Mouse (Mus musculus) kidney, adult 11 months (tissue): ENCODE data around the gene Adh7.

Experiments
- DNase-seq: peaks from one replicate; pipeline ENCODE4 v3.0.0; 2022

The Adh7 gene

DNA sequence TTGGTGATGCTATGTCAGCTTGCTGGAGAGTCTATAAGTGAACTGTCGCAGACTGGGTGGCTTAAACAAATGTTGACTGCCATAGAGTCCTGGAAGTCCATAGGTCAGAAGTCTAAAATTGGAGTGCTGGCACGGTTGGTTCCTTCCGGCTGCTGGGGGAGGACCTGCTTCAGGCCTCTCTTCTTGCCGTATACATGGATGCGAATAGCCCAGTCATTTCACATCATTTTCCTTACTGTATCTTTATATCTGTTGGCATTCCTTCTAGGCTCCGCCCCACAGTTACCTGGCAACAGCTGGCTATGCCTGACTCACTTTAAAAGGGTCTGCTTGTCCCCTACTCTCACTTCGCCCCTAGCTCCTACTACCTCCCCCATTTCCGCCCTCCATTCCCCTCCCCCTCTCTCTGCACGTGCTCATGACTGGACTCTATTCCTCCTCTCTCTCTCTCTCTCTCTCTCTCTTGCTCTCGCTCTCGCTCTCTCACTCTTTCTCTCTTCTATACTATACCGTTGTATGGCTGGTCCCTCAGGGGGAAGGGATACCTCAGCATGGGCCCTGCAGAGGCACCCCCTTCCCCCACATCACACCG lies 6.9 kb downstream of the Adh7 start:
- no peak for DNase-seq

DNA sequence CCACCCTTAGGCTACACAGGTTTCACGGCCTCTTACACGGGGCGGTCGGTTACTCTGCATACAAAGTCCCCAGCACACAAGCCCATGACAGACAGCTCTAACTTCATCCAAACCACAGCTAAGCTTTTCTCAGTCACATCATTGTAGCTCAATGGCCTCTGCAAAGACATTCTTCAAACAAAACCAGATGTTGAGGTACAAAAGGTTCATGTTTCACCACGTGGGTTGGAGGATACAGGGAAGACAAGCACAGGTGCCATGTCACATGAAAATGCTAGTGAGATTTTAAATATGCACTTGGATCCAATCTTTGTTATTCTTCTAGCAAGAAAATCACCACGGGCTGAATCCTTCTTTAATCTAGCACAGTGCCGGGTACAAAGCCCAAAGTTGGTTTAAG lies 7.8 kb downstream of the Adh7 start:
- no peak for DNase-seq

DNA sequence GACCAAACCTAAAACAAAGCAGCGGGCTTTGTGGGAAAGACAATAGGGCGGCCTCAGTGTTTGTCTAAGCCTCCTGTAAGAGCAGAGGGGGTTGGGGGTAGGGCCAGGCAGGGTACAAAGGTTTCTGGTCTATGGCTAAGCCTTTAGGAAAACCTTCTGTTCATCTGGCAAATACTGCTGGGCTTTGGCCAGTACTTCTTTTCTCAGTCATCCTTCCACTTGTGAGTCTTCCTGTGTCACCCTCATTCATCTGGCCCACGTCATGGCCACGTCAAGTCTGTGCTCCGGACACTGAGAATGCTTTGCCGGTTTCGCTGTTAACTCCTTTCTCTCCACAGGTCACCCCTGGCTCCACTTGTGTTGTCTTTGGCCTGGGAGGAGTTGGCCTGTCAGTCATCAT lies 8.3 kb downstream of the Adh7 start:
- peak; percentile 39 for DNase-seq

DNA sequence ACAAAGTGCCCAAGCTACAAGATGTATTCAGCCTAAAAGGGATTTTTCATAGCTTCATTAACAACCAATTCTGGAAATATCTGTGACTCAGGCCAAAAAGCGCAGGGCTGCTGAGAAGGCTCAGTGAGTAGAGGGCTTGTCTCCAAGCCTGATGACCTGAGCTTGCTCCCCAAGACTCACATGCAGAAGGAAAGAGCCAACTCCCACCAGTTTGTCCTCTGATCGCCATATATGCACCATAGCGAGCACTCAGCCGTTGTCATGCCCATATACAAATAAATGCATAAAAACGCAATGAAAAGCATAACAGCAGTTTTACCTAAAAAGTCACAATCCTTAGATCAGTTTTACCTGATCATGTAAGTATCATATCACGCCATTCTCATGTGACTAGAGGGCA lies 8.9 kb downstream of the Adh7 start:
- no peak for DNase-seq

DNA sequence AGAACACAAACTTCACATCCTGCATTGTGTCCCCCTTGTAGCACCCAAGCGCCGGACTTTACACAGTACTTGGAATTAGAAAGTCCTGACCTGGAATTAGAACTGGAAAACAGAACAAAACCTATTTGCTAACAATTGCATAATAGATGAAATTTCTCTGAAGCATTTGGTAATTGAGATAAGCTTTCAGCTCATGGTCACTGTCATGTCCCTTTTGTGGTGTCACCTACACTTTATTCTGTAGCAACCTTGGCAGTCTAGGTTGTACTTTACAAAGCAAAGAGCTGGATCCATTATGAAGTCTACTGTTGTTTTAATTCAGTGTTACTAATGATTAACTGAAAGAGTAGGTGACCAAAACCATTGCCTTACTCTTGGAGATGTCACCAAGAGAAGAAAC lies 9.5 kb downstream of the Adh7 start:
- DNase-seq = no peak

DNA sequence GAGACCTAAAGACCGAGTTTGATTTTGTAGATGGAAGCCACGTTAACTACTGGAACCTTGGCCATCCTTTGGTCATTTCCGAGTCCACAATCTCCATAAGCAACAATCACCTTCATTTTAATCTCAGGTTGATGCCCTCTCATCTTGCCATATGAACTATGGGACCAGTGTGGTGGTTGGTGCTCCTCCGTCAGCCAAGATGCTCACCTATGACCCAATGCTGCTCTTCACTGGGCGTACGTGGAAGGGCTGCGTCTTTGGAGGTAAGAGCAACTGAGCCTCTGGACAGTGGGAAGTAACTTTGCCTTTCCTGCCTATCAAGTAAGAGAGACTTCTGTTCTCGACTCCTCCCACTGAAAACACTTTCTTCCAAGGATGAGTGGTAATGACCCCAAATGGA lies 10.2 kb downstream of the Adh7 start:
- no peak for DNase-seq

DNA sequence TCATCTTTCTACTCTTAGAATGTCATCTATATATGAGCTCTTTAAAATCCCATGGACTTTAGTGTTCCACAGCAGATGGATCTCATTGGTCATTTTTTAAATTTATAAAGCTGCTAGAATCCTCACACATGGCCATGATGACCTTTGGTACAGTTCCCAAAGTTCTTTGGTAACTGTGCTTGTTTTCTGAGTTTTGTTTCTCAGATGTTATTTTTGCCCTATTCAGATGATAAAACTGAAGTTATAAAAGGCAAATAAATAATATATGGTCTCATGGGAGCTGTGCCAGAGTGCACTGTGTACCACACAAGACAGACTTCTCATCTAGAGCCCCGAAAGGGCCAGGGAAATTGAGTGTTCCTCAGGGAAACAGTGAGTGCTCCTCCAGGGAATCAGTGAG lies 11.9 kb downstream of the Adh7 start:
- no peak for DNase-seq

DNA sequence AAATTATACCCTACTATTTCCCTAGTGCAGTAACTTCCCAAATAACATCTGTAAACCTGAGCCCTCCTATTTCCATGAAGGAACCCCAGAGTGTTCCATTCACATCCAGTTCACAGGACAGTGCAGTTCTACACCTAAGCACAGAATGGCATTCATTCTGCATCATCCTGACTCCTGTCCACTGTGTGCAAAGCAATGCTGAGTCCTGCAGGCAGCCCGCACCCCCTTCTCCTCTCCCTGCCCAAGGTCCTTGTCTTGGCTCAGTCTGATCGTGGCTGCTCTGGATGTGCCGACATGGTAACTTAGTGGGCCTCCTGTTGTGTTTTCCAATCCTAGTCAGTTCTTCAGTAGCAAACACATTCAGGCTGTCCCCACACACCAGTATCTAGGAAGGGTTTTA lies 12.7 kb downstream of the Adh7 start:
- DNase-seq = no peak

DNA sequence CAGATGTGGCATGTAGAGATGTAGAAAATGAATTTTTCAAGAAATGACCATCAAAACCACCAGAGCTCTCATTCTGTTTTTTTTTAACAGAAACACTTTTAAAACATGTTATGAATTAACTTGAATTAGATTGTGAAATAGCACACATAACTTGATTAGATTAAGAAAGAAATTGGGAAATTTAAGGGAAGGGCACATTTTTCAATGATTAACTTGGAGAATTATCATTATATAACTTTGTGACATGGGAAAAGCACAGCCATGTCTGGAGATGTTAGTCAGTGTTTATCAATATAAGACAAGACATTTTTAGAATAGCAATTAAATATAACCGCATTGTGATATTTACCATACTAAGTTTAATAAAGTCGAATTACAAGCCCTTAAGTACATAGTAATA lies 14.0 kb downstream of the Adh7 start:
- DNase-seq = no peak

DNA sequence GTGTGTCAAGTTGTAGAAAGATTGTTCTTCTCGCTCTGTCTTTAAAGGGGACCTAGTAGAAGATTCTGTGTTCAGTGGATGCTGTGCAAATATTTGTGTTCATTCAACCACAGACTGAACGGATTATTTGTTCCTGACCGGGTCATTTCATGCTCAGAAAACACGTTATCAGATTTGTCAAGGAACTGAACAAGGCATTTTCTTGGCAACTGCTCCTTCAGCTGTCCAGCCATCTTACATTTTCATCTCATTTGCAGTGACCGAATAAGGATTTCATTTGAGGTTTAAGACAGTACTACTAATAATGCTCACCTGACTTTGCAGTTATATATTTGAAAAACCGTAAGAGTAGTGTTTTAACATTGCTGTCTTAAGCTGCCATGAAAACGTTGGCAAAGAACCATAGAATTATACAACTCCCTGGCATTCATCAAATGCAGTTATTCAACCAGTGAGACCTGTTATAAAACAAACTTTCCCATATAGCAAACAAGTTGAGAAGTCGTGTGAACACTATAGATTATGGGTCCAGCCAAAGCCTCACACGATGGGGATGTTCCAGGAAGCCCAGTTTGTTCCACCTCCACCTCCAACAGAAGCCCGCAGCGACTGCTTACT lies 19.1 kb downstream of the Adh7 start:
- no peak for DNase-seq

DNA sequence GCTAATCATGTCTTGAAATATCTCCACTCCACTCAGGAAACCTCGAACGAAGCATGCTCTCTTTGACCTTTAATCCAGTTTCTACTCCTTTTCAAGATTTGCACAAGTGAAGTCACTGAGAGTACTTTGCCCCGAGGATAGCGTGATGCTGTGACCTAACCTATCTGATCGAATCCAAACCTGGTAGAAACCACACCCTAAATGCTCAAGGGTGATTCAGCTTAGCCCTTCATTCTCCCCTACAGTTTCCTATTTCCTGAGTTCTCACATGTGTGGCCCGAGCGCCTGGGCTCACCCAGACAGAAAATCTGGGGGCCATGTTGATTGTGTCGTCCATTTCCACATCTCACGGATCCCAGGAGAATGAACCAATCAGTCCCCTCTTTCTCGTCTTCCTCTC lies 20.5 kb downstream of the Adh7 start:
- no peak for DNase-seq

DNA sequence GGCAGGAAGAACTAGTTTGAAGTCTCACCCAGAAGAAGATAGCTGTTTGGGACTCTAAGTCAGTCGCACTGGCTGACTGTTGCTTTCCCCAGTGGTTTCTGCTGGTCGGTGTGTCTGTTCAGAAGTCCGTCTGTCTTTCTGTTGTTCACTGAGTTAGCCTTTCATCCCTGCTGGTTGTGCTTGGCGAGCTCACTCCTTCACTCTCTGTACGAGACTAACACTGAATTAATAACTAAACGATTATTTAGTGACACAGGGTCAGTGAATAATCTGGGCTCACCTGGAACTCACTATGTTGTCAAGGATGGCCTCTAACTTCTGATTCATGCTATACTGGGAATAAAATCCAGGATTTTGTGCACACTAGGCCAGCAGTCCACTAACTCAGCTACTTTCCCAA lies 21.9 kb downstream of the Adh7 start:
- DNase-seq = no peak

DNA sequence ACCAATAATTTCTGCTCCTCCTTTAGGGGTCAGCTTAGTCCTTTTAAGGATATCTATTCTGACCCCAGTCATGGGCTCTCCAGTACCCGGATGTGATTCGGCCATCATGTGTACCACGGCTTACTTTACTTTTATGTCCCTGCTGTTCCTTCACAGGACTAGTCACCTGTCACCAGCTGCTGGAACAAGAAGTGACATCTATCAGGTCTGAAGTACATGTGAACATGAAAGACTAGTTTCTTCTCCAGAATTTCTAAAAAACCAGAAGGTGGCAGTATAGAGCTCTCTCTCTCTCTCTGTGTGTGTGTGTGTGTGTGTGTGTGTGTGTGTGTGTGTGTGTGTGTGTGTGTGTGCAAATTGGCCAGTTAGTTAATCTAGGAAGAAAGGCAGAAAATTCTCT lies 22.9 kb downstream of the Adh7 start:
- DNase-seq = no peak

DNA sequence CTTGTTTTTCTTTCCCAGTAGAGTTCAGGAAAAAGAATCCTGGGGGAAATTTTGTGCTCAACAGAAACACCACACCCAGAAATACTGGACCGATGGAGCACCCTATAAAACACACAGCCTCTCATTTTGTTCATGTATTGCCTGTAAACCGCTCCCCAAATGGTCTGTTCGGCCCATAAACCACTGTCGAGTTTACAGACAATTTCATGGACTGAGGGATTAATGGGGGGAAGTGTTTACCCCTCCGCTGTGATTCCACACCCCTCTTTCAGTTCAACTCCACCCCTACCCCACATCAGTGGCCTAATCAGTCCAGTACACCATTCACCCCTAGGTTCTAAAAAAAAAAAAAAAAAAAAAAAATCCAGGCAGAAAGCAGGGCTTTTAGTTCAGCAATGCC lies 23.4 kb downstream of the Adh7 start:
- no peak for DNase-seq

DNA sequence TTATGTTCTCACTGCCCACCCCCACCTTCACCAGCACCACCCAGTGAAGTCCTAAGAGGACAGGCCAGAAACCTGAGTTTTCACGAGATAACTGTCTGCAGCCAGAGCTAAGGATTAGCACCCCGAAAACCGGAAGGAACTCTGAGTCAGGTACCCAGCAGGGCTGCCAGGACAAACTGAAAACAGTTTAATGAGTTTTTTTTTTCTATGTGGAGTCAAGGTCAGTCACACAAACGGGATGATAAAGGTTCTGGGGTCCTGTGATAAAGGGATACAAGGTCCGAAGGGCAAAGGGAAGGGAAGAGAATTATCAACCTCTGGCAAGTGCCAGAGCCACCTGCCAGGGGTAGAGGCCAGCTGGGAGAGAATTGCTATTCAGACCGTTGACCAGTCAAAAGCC lies 23.8 kb downstream of the Adh7 start:
- DNase-seq = peak; percentile 54

DNA sequence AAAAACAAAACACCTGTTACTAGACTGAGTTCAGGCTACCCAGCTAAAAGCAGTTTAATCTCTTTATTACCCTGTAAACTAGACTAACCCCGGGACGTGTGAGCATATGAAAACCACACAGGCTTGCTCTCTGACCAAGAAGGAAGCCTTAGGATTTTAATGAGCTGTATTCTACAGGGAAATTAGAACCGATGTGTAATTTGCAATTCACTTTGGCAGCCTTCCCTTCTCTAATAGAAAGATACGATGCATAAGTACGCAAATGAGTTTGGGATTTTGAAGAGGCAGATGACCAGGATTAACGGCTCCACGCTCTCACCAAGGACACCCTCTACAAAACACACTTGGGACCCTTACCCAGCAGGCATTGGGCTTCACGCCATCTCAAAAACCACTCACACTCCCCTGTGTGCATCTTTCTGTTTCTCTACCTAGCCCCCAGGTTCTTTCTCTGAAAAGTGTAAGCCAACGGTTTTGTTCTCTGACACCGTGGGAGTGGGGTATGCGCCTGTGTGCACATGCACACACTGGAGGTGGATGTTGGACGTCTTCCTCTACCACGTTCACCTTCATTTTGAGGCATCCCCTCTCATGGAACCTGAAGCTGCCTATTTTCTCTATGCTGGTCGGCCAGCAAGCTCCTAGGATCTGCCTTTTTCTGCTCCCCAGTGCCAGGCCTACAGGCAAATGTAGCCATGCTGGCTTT lies 24.6 kb downstream of the Adh7 start:
- DNase-seq = no peak

DNA sequence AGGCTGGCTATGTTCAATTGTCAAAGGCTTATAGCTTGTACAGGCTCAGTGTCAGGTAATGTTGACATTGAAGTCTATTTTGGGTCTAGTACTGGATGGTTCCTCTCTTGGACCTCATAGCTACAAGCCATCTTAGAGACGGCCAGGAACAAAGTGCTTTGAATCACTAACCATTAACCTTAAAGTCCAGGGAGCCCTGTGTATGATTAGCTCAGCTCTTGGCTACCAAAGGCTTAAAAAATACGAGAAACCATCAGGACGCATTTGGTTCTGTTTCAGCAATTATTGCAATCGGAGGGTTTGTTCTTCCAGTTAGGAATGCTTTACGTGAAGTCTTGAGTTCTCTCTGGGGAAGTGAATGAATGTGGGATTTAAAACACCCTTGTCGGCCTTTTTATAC lies 25.4 kb downstream of the Adh7 start:
- peak; percentile 78 for DNase-seq

DNA sequence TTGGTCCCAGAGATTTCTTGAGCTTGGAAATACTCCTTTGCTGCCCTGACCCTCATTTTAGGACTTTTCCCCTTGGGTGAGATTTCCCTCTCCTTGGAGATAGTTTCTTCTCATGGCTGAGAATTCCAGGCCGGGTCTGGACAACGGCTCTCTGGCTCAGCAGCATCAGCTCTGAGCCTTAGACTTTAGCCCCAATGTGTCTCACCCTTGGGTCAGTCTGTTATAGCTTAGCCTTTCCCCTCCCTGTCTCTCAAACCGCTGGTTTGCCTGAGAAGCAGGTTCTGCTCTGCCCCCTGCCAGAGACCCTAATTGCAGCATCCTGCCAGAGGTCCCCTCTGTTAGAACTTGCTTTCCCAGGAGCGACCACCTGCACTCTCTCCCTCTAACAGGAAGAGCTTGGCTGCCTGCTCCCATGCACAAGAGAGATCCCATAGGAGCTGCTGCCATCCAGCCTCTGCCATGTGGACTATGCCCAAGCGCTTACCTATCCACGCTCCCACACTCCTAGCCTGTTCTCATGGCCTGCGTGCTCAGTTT lies 26.8 kb downstream of the Adh7 start:
- peak; percentile 68 for DNase-seq

DNA sequence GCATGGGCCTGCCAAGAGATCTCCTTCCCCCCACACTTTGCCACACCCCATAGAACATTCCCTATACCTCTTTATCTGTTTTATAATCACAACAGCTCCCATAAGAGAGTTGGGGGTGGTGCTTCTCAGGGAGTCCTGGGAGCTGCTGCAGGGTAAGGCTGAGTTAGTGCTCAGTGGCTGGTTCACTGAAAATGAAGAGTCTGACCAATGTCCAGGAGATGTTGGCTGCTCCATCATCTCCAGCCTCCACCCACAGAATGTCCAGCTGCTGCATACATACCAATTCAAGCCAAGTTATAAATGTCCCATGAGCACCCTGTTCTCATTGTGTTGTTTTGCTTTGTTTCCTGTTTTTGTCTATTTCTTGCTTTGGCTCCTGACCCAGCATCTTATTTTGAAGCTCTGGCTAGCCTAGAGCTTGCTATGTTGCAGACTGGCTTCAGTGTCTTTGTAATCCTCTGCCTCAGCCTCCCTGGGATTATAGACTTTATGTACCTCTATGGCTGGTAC lies 29.0 kb downstream of the Adh7 start:
- DNase-seq = no peak

DNA sequence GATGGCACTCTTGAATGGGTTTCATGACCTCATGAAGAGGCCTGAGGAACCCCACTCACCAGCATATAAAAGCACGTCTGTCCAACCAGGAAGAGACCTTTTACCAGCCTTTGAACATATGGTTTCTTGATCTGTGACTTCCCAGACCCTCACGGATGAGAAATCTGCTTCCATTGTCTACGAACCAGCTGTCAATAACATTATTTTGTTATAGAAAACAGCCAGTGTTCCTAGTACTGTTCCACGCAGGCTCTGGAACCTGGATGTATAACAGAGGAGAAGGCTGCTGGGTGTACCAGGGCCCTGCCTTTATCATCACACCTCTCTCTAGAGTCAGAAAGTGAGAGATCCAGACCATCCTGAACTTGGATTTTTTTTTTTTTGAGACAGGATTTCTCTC lies 29.7 kb downstream of the Adh7 start:
- no peak for DNase-seq

DNA sequence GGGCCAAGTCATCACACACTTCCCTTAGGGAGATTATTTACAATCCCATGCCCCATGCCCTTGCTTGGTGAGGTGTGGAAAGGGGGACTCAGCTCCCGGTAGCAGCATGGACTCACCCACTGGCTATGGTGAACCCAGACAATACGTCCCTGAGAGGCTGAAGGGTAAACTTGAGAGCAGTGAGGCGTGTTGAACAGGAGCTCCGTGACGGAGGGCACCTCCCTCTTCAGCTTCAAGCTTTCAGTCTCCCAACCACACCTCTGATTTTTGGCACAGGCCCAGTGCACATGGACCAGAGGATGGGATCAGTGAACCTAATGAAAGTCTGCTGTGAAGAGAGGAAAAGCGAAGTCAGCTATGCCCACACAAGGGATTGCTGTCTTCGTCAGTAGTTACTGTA lies 30.5 kb downstream of the Adh7 start:
- peak; percentile 95 for DNase-seq

DNA sequence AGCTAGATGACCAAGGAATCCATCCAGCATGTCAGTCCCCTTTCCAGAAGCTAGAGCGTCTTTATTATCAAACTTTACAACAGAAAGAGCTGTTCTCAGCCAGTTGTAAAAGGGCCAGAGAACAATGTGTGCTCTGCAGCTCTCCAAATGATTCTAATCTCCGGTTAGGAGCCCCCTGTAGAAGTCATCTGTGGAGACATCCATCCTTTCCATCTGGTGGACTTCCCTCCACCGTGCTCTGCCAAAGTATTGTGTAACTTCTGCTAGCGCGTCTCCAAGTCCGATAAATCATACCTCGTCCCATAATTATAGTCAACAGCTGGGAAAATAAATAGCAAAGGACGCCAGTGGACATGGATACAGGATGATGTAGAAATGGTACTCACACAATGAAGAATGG lies 31.2 kb downstream of the Adh7 start:
- DNase-seq = peak; percentile 52

DNA sequence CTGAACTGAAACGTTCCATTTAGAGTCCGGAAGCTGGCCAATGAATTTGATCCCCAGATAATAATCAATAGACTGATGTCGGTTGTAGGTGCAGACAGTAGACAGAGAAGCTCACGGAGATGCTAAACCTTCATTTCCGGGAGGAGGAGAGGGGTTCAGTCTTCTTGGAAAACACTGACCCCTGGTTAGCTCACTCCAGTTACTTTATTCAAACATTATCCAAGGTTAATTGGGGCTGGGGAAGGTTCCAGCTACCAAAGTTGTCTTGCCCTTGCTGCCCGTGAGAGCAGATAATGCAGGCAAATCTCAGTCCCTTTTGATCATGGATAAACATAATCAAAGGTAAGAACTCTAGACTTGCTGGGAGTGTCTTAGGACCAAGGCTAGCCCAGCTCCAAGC lies 33.6 kb downstream of the Adh7 start:
- no peak for DNase-seq

DNA sequence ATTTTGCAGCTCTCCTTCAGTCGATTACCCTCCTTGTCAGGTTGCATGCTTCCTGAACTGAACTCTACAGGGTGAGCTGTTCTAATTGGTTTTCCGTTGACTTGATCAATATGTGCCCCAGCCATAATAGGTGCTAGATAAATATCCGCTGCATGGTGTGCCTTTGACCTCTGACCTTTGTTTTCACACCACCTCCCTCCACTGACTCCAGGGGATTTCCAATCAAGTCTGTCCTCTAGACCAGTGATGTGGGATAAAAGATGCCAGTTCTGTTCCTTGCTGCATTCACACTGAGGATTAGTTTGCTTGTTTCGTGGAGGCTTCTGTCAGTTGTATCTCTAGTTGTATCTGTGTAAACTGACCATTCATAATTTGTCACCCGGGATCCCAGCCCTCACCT lies 36.6 kb downstream of the Adh7 start:
- no peak for DNase-seq
